ENCODE assay signal across 8 mouse cellular contexts in the genomic region with DNA sequence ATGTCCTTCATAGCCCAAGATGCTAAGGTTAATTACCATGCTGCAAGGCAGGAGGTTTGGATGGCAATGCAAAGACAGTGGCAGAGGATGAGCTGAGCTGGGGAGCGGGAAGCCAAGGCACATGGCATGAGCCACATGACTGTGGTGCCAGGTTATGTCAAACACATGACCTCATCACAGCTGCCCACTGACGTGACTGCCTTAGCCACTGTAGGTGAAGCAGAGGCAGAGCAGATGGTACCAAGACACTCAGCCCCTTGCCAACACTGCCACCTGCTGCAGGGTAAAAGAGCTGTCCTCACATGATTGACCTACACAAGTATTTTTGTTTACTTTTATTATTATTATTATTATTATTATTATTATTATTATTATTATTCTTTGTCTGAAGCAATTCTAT.
DNase-seq lines count a peak whose midpoint lies in the region; ATAC-seq and TF ChIP-seq lines count a peak whose summit lies in the region.
"Had no signal": no experiment of that assay in that cellular context is flagged by ENCODE, and none has a peak within 500 bp of the region (broad histone marks: within the 10 kb centered on the region; RNA-seq: fewer than 3 reads in every experiment).

No protein-coding gene starts in this region.

- no peak for TF ChIP-seq POLR2A in liver, adult 2 months (IDR thresholded peaks at IDR 0.05; ENCODE audit: extremely low read depth, insufficient read depth, low read length)

- H3K79me2 ChIP-seq in liver, adult 2 months (ENCODE audit: control insufficient read depth, insufficient read depth, low read length): no peaks in the 10 kb centered on the region

- no peak overlapping the region for H3K27ac ChIP-seq in liver, adult 2 months (replicated peaks; ENCODE audit: insufficient read depth, low read depth, low read length)
- H3K27ac ChIP-seq: heart, embryonic 15.5 days had no signal

- H3K4me3 ChIP-seq in liver, adult 2 months (ENCODE audit: insufficient read depth, low read depth, low read length): no peak overlapping the region
- H3K4me3 ChIP-seq: heart, embryonic 15.5 days had no signal

- no peaks in the 10 kb centered on the region for H3K36me3 ChIP-seq in liver, adult 2 months (ENCODE audit: control insufficient read depth, insufficient read depth, low read length)
- H3K36me3 ChIP-seq: heart, embryonic 15.5 days had no signal

- no peaks in the 10 kb centered on the region for H3K4me1 ChIP-seq in liver, adult 2 months (ENCODE audit: control insufficient read depth, insufficient read depth, low read length)
- H3K4me1 ChIP-seq: heart, embryonic 15.5 days had no signal

- DNase-seq in layer of hippocampus, adult 11-12 months (ENCODE audit: low spot score): peak; percentile 27
- DNase-seq in layer of hippocampus, postnatal 10 days (ENCODE audit: low spot score in 2 of 2): no peak
- peak; percentile 19 for DNase-seq in Muller cell, postnatal 12 days (ENCODE audit: inconsistent ontology term)
- DNase-seq in adrenal gland, adult 2 months: peak; percentile 24
- no peak for DNase-seq in liver, adult 2 months (ENCODE audit: extremely low read depth, low read depth, low spot score)
- DNase-seq in telencephalon, adult 2 months (ENCODE audit: low read depth, low spot score): peak; percentile 15

- WGBS in liver, adult 2 months: 66% methylated on average over 2 of the region's 2 CpGs

- ATAC-seq in erythroblast, adult 5-6 weeks (replicated peaks; ENCODE audit: low FRiP score, poor library complexity, severe bottlenecking): peak; percentile 75

- H3K9ac ChIP-seq in liver, adult 2 months (ENCODE audit: low read depth, low read length): no peak overlapping the region
- H3K9ac ChIP-seq: heart, embryonic 15.5 days had no signal

- TF ChIP-seq CTCF in liver, adult 2 months (IDR thresholded peaks at IDR 0.05; ENCODE audit: low read depth, low read length): peak; percentile 49

- H3K27me3 ChIP-seq in liver, adult 2 months (ENCODE audit: control insufficient read depth, insufficient read depth, low read length): no peaks in the 10 kb centered on the region

Comparison
In these comparisons a context has a peak if more than half of its experiments do, and no peak if none do; other contexts are left out.
1. DNase-seq: peak in layer of hippocampus, adult 11-12 months (single experiment), Muller cell, postnatal 12 days (single experiment), adrenal gland, adult 2 months (single experiment) and telencephalon, adult 2 months (single experiment); none in layer of hippocampus, postnatal 10 days (0 of 2) and liver, adult 2 months (single experiment).